Mouse (Mus musculus): ENCODE data around the gene Gpr137b.

- TF ChIP-seq POLR2A (IDR thresholded peaks at IDR 0.05; ENCODE audit: borderline replicate concordance, control insufficient read depth, low read depth, low read length) (no peak), CTCF (IDR thresholded peaks at IDR 0.05; ENCODE audit: control insufficient read depth, insufficient read depth, low read length) (peak; percentile 65)
These were observed 64.9 kb downstream of the Gpr137b start for GRCm38 (mm10) chr13:13328876-13329275.

Measured in bone marrow, adult 2 months (tissue).